Mouse (Mus musculus): Measurements from ENCODE around the gene Pde4dip. TPM values are rescaled to one million over a fixed set of nuclear protein-coding genes. Genes with fewer than 3 reads are reported as not detected.

Pde4dip gene
- polyA plus RNA-seq, 1 experiment from 2014 or later: 7.1 TPM

DNA sequence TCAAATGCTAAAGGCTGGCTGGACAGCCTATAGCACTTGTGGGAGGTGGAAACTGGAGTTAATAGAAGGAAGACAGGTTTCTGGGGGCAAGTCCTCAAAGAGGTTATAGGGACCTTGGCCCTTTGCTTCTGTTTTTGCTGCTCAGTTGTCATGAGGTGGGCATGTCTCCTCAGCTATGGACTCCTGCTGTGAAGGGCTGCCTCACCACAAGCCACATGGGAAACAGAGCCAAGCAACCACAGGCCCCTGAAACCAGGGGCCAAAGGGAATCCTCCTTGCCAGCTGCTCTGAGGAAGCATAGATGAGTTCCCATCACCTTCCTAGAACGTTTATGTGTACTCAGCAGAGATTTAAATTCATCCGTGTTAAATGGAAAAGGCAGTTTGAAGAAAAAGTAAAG, 45.9 kb downstream of the Pde4dip start:
- 57% methylated on average over 2 of the region's 2 CpGs for WGBS
- no peaks in the 10 kb centered on the region for H3K36me3 ChIP-seq (ENCODE audit: insufficient read depth, low read length)
- no peak overlapping the region for H3K4me3 ChIP-seq (ENCODE audit: low read depth, low read length)
- ATAC-seq (no peak), DNase-seq (ENCODE audit: low spot score) (no peak)
- no peak overlapping the region for H3K9ac ChIP-seq (replicated peaks; ENCODE audit: low read depth)
- no peaks in the 10 kb centered on the region for H3K9me3 ChIP-seq (ENCODE audit: low read length)
- H3K4me1 ChIP-seq (ENCODE audit: insufficient read depth, low read depth, low read length): no peaks in the 10 kb centered on the region
- TF ChIP-seq CTCF (IDR thresholded peaks at IDR 0.05) (no peak), EP300 (IDR thresholded peaks at IDR 0.05) (no peak)
- H3K27ac ChIP-seq (ENCODE audit: low read length): no peak overlapping the region
- H3K27me3 ChIP-seq (replicated peaks; ENCODE audit: insufficient read depth, low read length): no peaks in the 10 kb centered on the region
- H3K4me2 ChIP-seq (replicated peaks; ENCODE audit: low read depth, low read length): no peak overlapping the region

DNA sequence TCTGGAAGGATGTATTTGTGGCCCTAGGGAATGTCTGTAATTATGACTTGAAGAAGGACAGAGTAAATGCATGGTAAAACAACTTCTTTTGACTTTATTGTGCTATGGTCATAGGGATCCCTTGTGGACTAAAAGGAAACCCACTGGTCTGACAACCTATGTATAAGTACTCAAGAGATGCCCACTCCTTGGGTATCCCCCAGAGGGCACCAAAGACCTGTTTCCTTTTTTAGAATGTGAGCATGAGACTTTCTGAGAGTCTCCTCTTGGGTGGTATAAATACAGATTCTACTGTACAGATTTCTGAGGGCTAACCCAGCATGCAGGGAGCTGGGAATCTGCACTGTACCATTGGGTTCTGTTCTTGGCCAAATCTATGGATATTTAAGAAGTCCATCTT, 48.1 kb downstream of the Pde4dip start:
- no peaks in the 10 kb centered on the region for H3K9me3 ChIP-seq (ENCODE audit: low read length)
- H3K9ac ChIP-seq (replicated peaks; ENCODE audit: low read depth): no peak overlapping the region
- no peak for DNase-seq (ENCODE audit: low spot score)
- ATAC-seq: no peak
- TF ChIP-seq EP300 (IDR thresholded peaks at IDR 0.05): no peak
- peak; percentile 36; the same call in 1 of the 2 replicates for TF ChIP-seq CTCF (IDR thresholded peaks at IDR 0.05)
- H3K4me2 ChIP-seq (replicated peaks; ENCODE audit: low read depth, low read length): no peak overlapping the region
- no peak overlapping the region for H3K4me3 ChIP-seq (ENCODE audit: low read depth, low read length)
- no peak overlapping the region for H3K27ac ChIP-seq (ENCODE audit: low read length)
- no peaks in the 10 kb centered on the region for H3K4me1 ChIP-seq (ENCODE audit: insufficient read depth, low read depth, low read length)
- no peaks in the 10 kb centered on the region for H3K36me3 ChIP-seq (ENCODE audit: insufficient read depth, low read length)
- H3K27me3 ChIP-seq (replicated peaks; ENCODE audit: insufficient read depth, low read length): no peaks in the 10 kb centered on the region

GRCm38 (mm10) chr3:97835888-97836287, 52.6 kb downstream of the Pde4dip start:
- H3K27ac ChIP-seq (ENCODE audit: low read length): no peak overlapping the region
- no peaks in the 10 kb centered on the region for H3K4me1 ChIP-seq (ENCODE audit: insufficient read depth, low read depth, low read length)
- DNase-seq (ENCODE audit: low spot score) (no peak), ATAC-seq (no peak)
- H3K4me3 ChIP-seq (ENCODE audit: low read depth, low read length): no peak overlapping the region
- H3K4me2 ChIP-seq (replicated peaks; ENCODE audit: low read depth, low read length): no peak overlapping the region
- TF ChIP-seq EP300 (IDR thresholded peaks at IDR 0.05): no peak
- TF ChIP-seq CTCF (IDR thresholded peaks at IDR 0.05): no peak
- 94% methylated on average over 5 of the region's 5 CpGs for WGBS
- no peaks in the 10 kb centered on the region for H3K27me3 ChIP-seq (replicated peaks; ENCODE audit: insufficient read depth, low read length)
- H3K36me3 ChIP-seq (ENCODE audit: insufficient read depth, low read length): no peaks in the 10 kb centered on the region
- H3K9me3 ChIP-seq (ENCODE audit: low read length): no peaks in the 10 kb centered on the region
- no peak overlapping the region for H3K9ac ChIP-seq (replicated peaks; ENCODE audit: low read depth)

DNA sequence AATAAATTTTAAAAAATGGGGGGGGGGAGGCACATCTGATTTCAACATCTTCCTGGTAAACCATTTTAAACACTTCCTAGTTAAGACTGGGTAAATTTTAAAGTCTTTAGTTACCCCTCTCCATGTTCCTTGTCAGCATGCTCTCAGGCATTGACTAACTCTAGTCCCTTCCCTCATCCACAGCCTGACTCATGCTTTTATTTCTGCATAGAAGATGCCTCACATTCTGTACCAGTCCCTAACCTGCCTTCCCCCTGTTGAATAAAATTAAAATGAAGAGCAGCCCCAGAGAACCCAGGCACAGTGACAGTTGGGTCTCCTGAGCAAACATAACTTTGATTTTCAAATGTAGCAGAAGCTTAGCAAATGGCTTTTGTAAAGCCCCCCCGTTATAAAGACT, 53.9 kb downstream of the Pde4dip start:
- Histone ChIP-seq H3K27ac (ENCODE audit: low read length) (no peak overlapping the region), H3K4me2 (replicated peaks; ENCODE audit: low read depth, low read length) (no peak overlapping the region), H3K9ac (replicated peaks; ENCODE audit: low read depth) (no peak overlapping the region), H3K36me3 (ENCODE audit: insufficient read depth, low read length) (no peaks in the 10 kb centered on the region), H3K27me3 (replicated peaks; ENCODE audit: insufficient read depth, low read length) (no peaks in the 10 kb centered on the region), H3K4me3 (ENCODE audit: low read depth, low read length) (no peak overlapping the region), H3K9me3 (ENCODE audit: low read length) (no peaks in the 10 kb centered on the region), H3K4me1 (ENCODE audit: insufficient read depth, low read depth, low read length) (no peaks in the 10 kb centered on the region)
- DNase-seq (ENCODE audit: low spot score) (no peak), ATAC-seq (no peak)
- WGBS: 16% methylated on average over 1 of the region's 1 CpGs
- TF ChIP-seq EP300 (IDR thresholded peaks at IDR 0.05) (no peak), CTCF (IDR thresholded peaks at IDR 0.05) (no peak)

GRCm38 (mm10) chr3:97831564-97832320, 56.8 kb downstream of the Pde4dip start:
- no peaks in the 10 kb centered on the region for H3K36me3 ChIP-seq (ENCODE audit: insufficient read depth, low read length)
- no peak for DNase-seq (ENCODE audit: low spot score)
- no peak overlapping the region for H3K4me2 ChIP-seq (replicated peaks; ENCODE audit: low read depth, low read length)
- 69% methylated on average over 15 of the region's 15 CpGs for WGBS
- no peaks in the 10 kb centered on the region for H3K4me1 ChIP-seq (ENCODE audit: insufficient read depth, low read depth, low read length)
- no peak overlapping the region for H3K4me3 ChIP-seq (ENCODE audit: low read depth, low read length)
- H3K9me3 ChIP-seq (ENCODE audit: low read length): no peaks in the 10 kb centered on the region
- ATAC-seq: no peak
- H3K27ac ChIP-seq (ENCODE audit: low read length): no peak overlapping the region
- TF ChIP-seq CTCF (IDR thresholded peaks at IDR 0.05) (no peak), EP300 (IDR thresholded peaks at IDR 0.05) (no peak)
- no peak overlapping the region for H3K9ac ChIP-seq (replicated peaks; ENCODE audit: low read depth)
- H3K27me3 ChIP-seq (replicated peaks; ENCODE audit: insufficient read depth, low read length): no peaks in the 10 kb centered on the region

GRCm38 (mm10) chr3:97830622-97831021, 57.9 kb downstream of the Pde4dip start:
- DNase-seq (ENCODE audit: low spot score) (no peak), ATAC-seq (no peak)
- Histone ChIP-seq H3K36me3 (ENCODE audit: insufficient read depth, low read length) (no peaks in the 10 kb centered on the region), H3K4me3 (ENCODE audit: low read depth, low read length) (no peak overlapping the region), H3K9ac (replicated peaks; ENCODE audit: low read depth) (no peak overlapping the region), H3K9me3 (ENCODE audit: low read length) (no peaks in the 10 kb centered on the region), H3K4me1 (ENCODE audit: insufficient read depth, low read depth, low read length) (no peaks in the 10 kb centered on the region), H3K4me2 (replicated peaks; ENCODE audit: low read depth, low read length) (no peak overlapping the region), H3K27ac (ENCODE audit: low read length) (no peak overlapping the region), H3K27me3 (replicated peaks; ENCODE audit: insufficient read depth, low read length) (no peaks in the 10 kb centered on the region)
- no peak for TF ChIP-seq CTCF (IDR thresholded peaks at IDR 0.05)
- TF ChIP-seq EP300 (IDR thresholded peaks at IDR 0.05): no peak
- 68% methylated on average over 2 of the region's 2 CpGs for WGBS
